Comparison of ENCODE assay signal across 18 mouse cellular contexts in the genomic region with DNA sequence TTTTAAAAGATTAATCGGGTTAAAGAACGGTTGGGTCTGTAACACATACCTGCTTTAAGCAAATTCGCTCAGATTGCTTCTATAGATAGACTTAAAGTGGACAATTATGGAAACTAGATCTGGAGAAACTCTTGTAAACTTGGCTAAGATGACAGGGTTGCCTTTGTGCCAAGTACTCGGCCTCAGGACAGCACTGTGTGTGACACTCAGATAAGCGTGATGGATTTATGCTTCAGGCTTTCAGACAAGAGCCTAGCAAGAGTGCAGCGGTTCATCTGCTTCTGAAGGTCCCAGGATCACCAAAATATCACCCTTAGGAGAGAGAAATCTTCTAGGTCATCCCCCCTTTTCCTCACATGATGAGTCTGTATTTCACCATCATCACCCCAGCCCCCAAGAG.
"Had no signal": no experiment of that assay in that cellular context is flagged by ENCODE, and none has a peak within 500 bp of the region (broad histone marks: within the 10 kb centered on the region; RNA-seq: fewer than 3 reads in every experiment).

No protein-coding gene starts in this region.

- H3K4me3 ChIP-seq: liver, embryonic 12.5 days; midbrain, embryonic 10.5 days; myocyte; neural tube, embryonic 12.5 days; stomach, embryonic 15.5 days had no signal

- H3K9me3 ChIP-seq: liver, embryonic 12.5 days; midbrain, embryonic 10.5 days; neural tube, embryonic 12.5 days; stomach, embryonic 15.5 days had no signal

- H3K27me3 ChIP-seq: liver, embryonic 12.5 days; neural tube, embryonic 12.5 days; stomach, embryonic 15.5 days had no signal

- H3K36me3 ChIP-seq: liver, embryonic 12.5 days; midbrain, embryonic 10.5 days; neural tube, embryonic 12.5 days; stomach, embryonic 15.5 days had no signal

- H3K4me2 ChIP-seq: liver, embryonic 12.5 days; neural tube, embryonic 12.5 days; stomach, embryonic 15.5 days had no signal

- H3K9ac ChIP-seq: liver, embryonic 12.5 days; neural tube, embryonic 12.5 days; stomach, embryonic 15.5 days had no signal

- ATAC-seq: intestine, postnatal 0 days; liver, embryonic 12.5 days had no signal

- H3K4me1 ChIP-seq: liver, embryonic 12.5 days; stomach, embryonic 15.5 days had no signal

- H3K27ac ChIP-seq: kidney, postnatal 0 days; liver, embryonic 12.5 days; midbrain, embryonic 10.5 days; neural tube, embryonic 12.5 days; stomach, embryonic 15.5 days had no signal

- DNase-seq: kidney, adult 8-10 months; kidney, postnatal 36 days; layer of hippocampus, adult 9-11 months; layer of hippocampus, postnatal 36 days; lung, postnatal 4 days; midbrain, embryonic 14.5 days; retina, postnatal 1 day; right cerebral cortex, postnatal 4 days; spleen, adult 18-20 months; thymus, adult 2 months; thymus, postnatal 36 days had no signal
